ENCODE assay signal across 10 mouse cellular contexts in the genomic region with DNA sequence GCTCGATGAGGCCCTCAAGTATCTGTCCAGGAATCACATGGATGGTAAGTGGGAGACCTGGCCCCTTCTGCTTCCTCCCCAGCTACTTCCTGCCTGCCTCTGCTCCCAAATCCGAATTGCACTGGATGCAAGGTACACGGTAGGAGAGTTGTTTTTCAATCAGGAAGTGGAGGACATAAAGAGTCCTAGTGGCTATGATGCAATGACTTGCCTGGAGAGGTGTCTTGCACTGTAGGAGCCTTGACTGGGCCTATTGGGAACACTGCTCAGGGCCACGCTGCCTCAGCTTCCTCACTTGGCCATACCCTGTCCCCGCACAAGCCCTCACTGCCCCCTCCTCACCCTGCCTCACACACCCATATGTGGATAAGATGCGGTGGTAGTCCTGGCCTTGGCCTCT.
"Had no signal": no experiment of that assay in that cellular context is flagged by ENCODE, and none has a peak within 500 bp of the region (broad histone marks: within the 10 kb centered on the region; RNA-seq: fewer than 3 reads in every experiment).

No protein-coding gene starts in this region.

- ATAC-seq: midbrain, embryonic 13.5 days had no signal

- H3K4me3 ChIP-seq: kidney, embryonic 15.5 days; limb, embryonic 13.5 days; midbrain, embryonic 13.5 days; stomach, embryonic 15.5 days had no signal

- H3K4me1 ChIP-seq: midbrain, embryonic 13.5 days had no signal

- H3K27me3 ChIP-seq: kidney, embryonic 15.5 days; limb, embryonic 13.5 days; midbrain, embryonic 13.5 days; stomach, embryonic 15.5 days had no signal

- H3K27ac ChIP-seq: hindbrain, embryonic 14.5 days; kidney, embryonic 15.5 days; limb, embryonic 13.5 days; midbrain, embryonic 13.5 days; stomach, embryonic 15.5 days had no signal

- H3K36me3 ChIP-seq: kidney, embryonic 15.5 days; limb, embryonic 13.5 days; midbrain, embryonic 13.5 days; stomach, embryonic 15.5 days had no signal

- H3K9me3 ChIP-seq: kidney, embryonic 15.5 days; limb, embryonic 13.5 days; midbrain, embryonic 13.5 days; stomach, embryonic 15.5 days had no signal

- H3K9ac ChIP-seq: hindbrain, embryonic 14.5 days; kidney, embryonic 15.5 days; limb, embryonic 13.5 days; midbrain, embryonic 13.5 days; stomach, embryonic 15.5 days had no signal

- DNase-seq: kidney, adult 18-20 months; kidney, postnatal 25 days; layer of hippocampus, postnatal 36 days; right cerebral cortex, postnatal 14 days; thymus, postnatal 4 days had no signal

- H3K4me2 ChIP-seq: hindbrain, embryonic 14.5 days; kidney, embryonic 15.5 days; limb, embryonic 13.5 days; midbrain, embryonic 13.5 days; stomach, embryonic 15.5 days had no signal
